Mouse (Mus musculus): ENCODE results near the gene Rfx7.

DNA sequence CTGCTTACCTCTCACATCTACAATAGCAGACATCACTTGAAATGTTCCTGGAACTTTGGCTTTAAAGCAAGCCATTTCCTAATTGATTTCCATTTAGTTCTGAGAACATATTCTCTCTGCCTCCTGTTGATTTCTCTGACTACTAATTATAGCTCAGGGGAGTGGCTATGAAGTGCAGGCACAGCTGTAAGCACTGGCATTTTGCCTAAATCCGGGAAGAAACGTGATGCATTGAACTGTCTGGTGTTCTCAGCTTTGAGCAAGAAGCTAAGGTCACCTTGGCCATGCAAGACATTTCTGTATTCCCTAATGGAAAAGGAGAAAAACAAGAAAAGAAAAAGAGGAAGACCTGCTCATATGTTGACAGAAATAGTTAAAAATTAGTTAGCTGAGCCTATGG lies 96.6 kb downstream of the Rfx7 start:
- TF ChIP-seq CTCF (IDR thresholded peaks at IDR 0.05; ENCODE audit: low read depth, low read length): no peak
- no peak for TF ChIP-seq POLR2A (IDR thresholded peaks at IDR 0.05; ENCODE audit: insufficient read depth, low read length)
